Mouse (Mus musculus) lung, embryonic 15.5 days (tissue): Measurements from ENCODE around the gene Utp14b. TPM values are rescaled to one million over a fixed set of nuclear protein-coding genes. Genes with fewer than 3 reads are reported as not detected.

ENCODE experiments used
- ATAC-seq: fragments of 200-750 bp; cut with Nextera tagmentation; 2 replicates; pipeline ENCODE4 v1.8.0; 2017; ENCODE audit warnings: moderate number of reproducible peaks, borderline replicate concordance; ENCODE audit not compliant: low FRiP score, low TSS enrichment; ENCODE audit errors: extremely low read depth
- H3K27ac ChIP-seq: fragments of 300-500 bp; sonication (generic); 2 replicates; pipeline ENCODE4 v1.5.1; 2015; ENCODE audit warnings: moderate library complexity, mild to moderate bottlenecking, inconsistent platforms
- H3K27me3 ChIP-seq: fragments of 300-500 bp; sonication (generic); 2 replicates; pipeline ENCODE4 v1.6.1; 2015; ENCODE audit warnings: inconsistent platforms
- H3K36me3 ChIP-seq: fragments of 300-500 bp; sonication (generic); 2 replicates; pipeline ENCODE4 v1.6.1; 2015; ENCODE audit warnings: inconsistent platforms
- H3K4me1 ChIP-seq: fragments of 300-500 bp; sonication (generic); 2 replicates; pipeline ENCODE4 v1.6.1; 2015; ENCODE audit warnings: inconsistent platforms
- H3K4me2 ChIP-seq: fragments of 300-500 bp; sonication (generic); 2 replicates; pipeline ENCODE4 v1.6.1; 2015; ENCODE audit warnings: inconsistent platforms, mild to moderate bottlenecking, moderate library complexity
- H3K4me3 ChIP-seq: fragments of 300-500 bp; sonication (generic); 2 replicates; pipeline ENCODE4 v1.5.1; 2015; ENCODE audit warnings: mild to moderate bottlenecking, inconsistent platforms
- H3K9ac ChIP-seq: fragments of 300-500 bp; sonication (generic); 2 replicates; pipeline ENCODE4 v1.6.1; 2015; ENCODE audit warnings: inconsistent platforms
- H3K9me3 ChIP-seq: fragments of 300-500 bp; sonication (generic); 2 replicates; pipeline ENCODE4 v1.6.1; 2016; ENCODE audit warnings: inconsistent platforms
- WGBS: fragments of 180-500 bp; shearing (Covaris S2); methylation state at CpG from one replicate; pipeline ENCODE4 v1.1.7; 2015; 5-methylcytosine and 5-hydroxymethylcytosine counted together
- polyA plus RNA-seq: library from polyadenylated mRNA; unstranded; fragments of >200 nt; fragmentation: Nextera tagmentation; extraction: Ambion mirVana; gene quantifications from 2 replicates; pipeline ENCODE4 v1.2.1, GENCODE M21; 2015

Gene Utp14b
- polyA plus RNA-seq, 1 experiment from 2014 or later: 3.7 TPM

DNA sequence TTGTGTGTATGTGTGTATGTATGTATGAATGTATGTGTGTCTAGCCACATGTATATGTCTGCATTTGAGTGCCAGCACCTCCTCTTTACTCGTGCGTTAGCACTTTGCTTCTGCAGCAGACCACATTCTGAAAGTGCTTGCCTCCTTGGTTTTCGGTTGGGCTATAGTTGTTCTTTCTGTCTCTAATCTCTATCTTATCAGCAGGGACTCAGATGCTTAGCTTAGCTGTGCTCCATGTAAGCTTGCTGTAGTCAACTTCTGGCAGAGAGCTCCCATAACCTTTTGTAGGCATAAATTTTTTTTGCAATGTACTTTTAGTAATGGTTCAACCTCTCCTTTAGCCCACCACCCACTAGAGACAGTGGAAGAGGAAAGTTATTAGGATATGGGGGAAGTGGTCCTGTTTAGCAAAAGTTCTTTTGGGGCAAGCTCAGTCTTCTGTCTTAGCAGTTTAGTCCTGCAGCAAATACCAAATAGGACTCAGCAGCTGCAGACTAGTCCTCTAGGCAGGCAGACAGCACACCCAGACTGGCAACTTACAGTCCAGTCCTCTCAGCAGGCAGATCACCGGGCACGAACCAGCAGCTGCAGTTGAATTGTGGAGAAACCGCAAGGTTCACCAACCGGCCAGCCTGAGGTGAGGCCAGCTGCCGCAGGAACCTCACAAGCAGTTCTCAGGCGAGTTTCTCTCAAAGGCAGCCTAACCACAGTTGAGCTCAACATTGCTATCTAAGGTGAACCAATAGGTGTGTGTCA, 36.8 kb downstream of the Utp14b start:
- no peak overlapping the region for H3K4me3 ChIP-seq
- ATAC-seq: no peak
- H3K27ac ChIP-seq: no peak overlapping the region
- H3K27me3 ChIP-seq: no peaks in the 10 kb centered on the region
- H3K9ac ChIP-seq: no peak overlapping the region
- no peaks in the 10 kb centered on the region for H3K9me3 ChIP-seq
- no peak overlapping the region for H3K4me2 ChIP-seq
- peaks cover 41% of the 10 kb centered on the region for H3K36me3 ChIP-seq
- 85% methylated on average over 9 of the region's 9 CpGs for WGBS
- no peaks in the 10 kb centered on the region for H3K4me1 ChIP-seq

DNA sequence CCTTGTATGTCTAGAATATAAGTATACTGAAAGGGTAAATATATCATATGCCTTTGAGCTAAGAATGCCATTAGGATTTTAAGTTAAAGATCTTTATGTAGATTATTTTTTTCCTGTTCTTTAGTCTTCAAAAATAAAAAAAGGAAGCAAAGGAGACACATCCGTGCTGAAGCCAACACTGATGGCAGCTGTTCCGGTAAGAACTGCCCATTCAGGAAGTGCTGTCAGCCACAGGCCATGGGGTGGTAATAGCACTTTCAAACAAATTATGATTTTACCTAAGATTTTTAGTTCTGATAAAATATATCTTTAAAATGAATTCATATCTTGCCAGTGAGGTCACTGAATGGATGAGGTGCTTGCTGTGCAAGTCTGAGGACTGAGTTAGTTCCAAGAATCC, 38.5 kb downstream of the Utp14b start:
- Histone ChIP-seq H3K4me2 (no peak overlapping the region), H3K9me3 (no peaks in the 10 kb centered on the region), H3K27me3 (no peaks in the 10 kb centered on the region), H3K4me1 (no peaks in the 10 kb centered on the region), H3K4me3 (no peak overlapping the region), H3K27ac (no peak overlapping the region), H3K9ac (no peak overlapping the region), H3K36me3 (peaks cover 42% of the 10 kb centered on the region)
- no peak for ATAC-seq
- 66% methylated on average over 2 of the region's 2 CpGs for WGBS

DNA sequence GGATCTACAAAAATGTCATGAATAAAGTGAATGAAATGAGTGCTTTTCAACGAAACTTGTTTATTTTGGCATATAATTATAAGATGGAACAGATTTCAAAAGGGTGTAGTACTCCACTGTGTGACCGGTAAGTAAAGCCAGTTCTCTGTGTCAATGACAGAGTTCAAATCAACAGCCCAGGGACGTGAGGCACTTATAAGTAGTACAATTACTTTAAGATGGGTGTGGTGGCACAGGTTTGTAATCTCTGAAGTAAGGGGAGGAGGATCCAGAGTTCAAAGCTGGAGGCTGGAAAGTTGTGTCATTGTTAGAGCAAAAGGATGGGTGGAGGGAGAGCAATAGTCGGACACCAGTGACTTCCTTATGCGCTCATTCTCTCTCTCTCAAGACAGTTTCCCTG, 39.1 kb downstream of the Utp14b start:
- H3K27ac ChIP-seq: no peak overlapping the region
- no peaks in the 10 kb centered on the region for H3K27me3 ChIP-seq
- ATAC-seq: no peak
- no peak overlapping the region for H3K4me3 ChIP-seq
- H3K4me1 ChIP-seq: no peaks in the 10 kb centered on the region
- WGBS: 85% methylated on average over 5 of the region's 5 CpGs
- no peak overlapping the region for H3K4me2 ChIP-seq
- H3K36me3 ChIP-seq: peaks cover 46% of the 10 kb centered on the region
- H3K9ac ChIP-seq: no peak overlapping the region
- no peaks in the 10 kb centered on the region for H3K9me3 ChIP-seq

DNA sequence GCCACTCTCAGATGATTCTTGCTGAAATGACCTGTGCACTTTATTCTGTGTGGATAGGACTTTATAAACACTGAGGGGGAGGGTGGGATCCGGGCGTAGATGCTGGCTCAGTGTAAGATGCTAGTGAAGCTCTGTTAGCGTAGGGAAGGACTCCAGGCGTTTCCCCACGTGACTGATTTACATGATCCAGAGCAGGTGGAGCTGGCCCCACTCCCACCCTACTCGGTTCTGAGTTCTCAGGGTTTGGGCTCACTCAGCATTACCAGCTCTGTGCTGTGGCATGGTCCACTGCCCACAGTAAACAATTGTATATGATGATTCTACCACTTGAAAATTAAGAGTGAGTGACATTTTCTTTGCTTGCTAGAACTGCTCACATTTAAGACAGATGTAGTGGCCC, 40.3 kb downstream of the Utp14b start:
- no peak for ATAC-seq
- H3K27me3 ChIP-seq: no peaks in the 10 kb centered on the region
- no peak overlapping the region for H3K27ac ChIP-seq
- peaks cover 49% of the 10 kb centered on the region for H3K36me3 ChIP-seq
- no peak overlapping the region for H3K4me2 ChIP-seq
- WGBS: 71% methylated on average over 6 of the region's 6 CpGs
- no peak overlapping the region for H3K9ac ChIP-seq
- H3K4me1 ChIP-seq: no peaks in the 10 kb centered on the region
- no peaks in the 10 kb centered on the region for H3K9me3 ChIP-seq
- no peak overlapping the region for H3K4me3 ChIP-seq

DNA sequence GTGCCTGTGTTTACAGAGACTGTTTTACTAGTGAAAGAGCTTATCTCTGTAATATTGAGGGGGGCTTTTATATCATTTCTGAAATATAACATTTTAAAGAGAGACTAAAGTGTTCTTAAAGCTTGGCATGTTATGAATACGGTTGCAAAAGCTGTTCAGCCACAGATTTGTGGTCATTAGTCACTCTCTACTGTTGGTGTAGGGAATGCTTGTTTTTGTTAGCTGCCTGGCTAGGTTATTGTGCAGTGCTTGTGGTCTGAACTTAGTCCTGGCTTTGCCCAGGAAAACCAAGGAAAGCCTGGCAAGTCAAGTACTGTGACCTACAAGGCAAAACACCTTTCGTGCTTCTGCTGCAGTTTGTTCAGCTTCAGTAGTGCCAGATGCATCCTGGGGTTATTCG, 43.9 kb downstream of the Utp14b start:
- no peak overlapping the region for H3K4me3 ChIP-seq
- H3K9ac ChIP-seq: no peak overlapping the region
- no peak for ATAC-seq
- H3K4me2 ChIP-seq: no peak overlapping the region
- no peaks in the 10 kb centered on the region for H3K9me3 ChIP-seq
- no peaks in the 10 kb centered on the region for H3K4me1 ChIP-seq
- no peak overlapping the region for H3K27ac ChIP-seq
- no peaks in the 10 kb centered on the region for H3K27me3 ChIP-seq
- WGBS: 84% methylated on average over 3 of the region's 3 CpGs
- peaks cover 49% of the 10 kb centered on the region for H3K36me3 ChIP-seq

DNA sequence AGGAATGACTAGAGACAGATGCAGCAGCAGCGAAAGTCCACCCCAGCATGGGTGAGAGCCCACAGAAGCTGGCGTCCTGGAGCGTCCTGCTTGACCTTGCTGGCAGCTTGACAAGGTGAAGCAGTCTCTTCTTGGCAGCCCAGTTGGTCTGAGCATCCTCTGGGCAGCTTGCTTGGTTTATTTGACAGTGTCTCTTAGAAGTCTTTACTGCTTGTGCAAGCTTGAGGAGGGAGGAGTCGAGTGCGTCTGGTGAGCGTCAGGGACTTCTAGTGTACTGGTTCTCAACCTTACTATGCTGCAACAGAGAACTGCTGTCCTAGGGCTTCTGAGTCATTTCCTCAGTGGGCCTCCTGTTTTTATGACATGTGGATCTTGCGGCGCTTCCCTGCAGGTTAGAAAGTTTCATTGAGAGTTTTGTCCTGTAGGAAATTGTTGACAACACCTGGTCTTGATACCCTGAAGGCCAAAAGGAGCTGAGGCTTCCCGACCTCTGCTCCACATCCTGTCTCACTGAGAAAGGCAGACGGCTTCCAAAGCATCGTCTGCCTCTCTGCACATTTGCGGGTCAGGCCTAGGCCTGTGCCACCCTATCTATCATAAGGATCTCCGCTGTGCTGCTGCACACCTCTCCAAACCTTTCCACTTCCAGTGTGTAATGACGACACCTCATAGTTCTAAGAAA, 44.6 kb downstream of the Utp14b start:
- Histone ChIP-seq H3K9me3 (no peaks in the 10 kb centered on the region), H3K4me2 (no peak overlapping the region), H3K4me1 (no peaks in the 10 kb centered on the region), H3K4me3 (no peak overlapping the region), H3K27ac (no peak overlapping the region), H3K27me3 (no peaks in the 10 kb centered on the region), H3K9ac (no peak overlapping the region), H3K36me3 (peaks cover 43% of the 10 kb centered on the region)
- ATAC-seq: no peak
- WGBS: 73% methylated on average over 14 of the region's 14 CpGs

DNA sequence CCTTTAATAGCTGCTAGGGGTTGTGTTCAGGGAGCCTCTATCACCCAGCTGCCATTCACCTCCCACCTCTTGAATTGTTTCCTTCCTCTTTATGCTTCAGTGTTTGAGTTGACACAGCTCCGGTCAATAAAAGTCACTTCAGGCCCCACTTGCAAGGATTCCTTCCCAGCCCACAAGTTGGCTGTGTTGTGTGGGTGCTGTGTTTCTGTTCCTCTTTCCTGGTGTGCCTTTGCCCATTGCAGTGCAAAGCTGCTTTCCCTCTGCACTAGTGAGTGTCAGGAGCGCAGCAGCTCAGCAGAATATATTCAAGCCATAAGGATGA, 45.1 kb downstream of the Utp14b start:
- Histone ChIP-seq H3K4me2 (no peak overlapping the region), H3K9me3 (no peaks in the 10 kb centered on the region), H3K4me3 (no peak overlapping the region), H3K4me1 (no peaks in the 10 kb centered on the region), H3K27me3 (no peaks in the 10 kb centered on the region), H3K9ac (no peak overlapping the region), H3K27ac (no peak overlapping the region), H3K36me3 (peaks cover 43% of the 10 kb centered on the region)
- ATAC-seq: no peak
- WGBS: 75% methylated on average over 2 of the region's 2 CpGs

DNA sequence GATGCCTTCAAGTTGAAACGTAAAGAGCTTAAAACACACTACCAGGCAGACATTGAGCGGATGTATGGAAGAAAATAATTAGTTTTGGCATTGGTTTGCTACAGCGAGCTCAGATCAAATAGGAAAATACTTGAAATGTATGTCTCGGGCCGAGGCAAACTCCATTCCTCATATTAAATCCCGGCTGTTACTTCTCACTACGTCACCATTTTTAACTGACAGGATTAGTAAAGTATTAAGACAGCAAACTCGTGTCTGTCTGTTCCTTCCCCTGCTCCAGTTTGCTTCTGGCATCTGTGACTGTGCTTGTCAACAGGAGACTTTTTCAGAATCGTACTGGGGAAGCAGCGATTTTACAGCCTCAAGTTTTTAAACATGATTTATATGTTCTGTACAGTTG, 48.5 kb downstream of the Utp14b start:
- Histone ChIP-seq H3K4me1 (no peaks in the 10 kb centered on the region), H3K4me3 (no peak overlapping the region), H3K27me3 (no peaks in the 10 kb centered on the region), H3K36me3 (peaks cover 28% of the 10 kb centered on the region), H3K27ac (no peak overlapping the region), H3K4me2 (no peak overlapping the region), H3K9me3 (no peaks in the 10 kb centered on the region), H3K9ac (no peak overlapping the region)
- WGBS: 69% methylated on average over 10 of the region's 10 CpGs
- no peak; the same call in 1 of the 2 replicates for ATAC-seq

DNA sequence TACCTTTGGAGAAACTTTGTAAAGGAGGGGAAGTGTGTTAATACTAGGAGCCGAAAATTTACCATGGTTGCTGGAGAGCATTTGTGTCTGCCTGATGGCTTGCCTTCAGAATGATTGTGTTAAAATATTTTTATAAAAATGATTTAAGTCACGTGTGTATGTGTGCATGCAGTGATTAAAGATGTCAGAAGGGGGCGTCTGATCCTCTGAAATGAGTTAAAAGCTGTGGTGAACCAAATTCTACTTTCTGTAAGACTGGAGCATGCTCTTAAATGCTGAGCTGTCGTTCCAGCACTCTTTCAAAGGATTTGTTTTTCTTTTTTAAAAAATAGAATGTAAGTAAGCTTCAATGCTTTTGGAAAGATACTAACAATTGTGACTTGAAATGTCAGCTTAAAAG, 49.4 kb downstream of the Utp14b start:
- Histone ChIP-seq H3K4me3 (no peak overlapping the region), H3K4me1 (no peaks in the 10 kb centered on the region), H3K9ac (no peak overlapping the region), H3K9me3 (no peaks in the 10 kb centered on the region), H3K27me3 (no peaks in the 10 kb centered on the region), H3K36me3 (peaks cover 19% of the 10 kb centered on the region), H3K27ac (no peak overlapping the region), H3K4me2 (no peak overlapping the region)
- WGBS: 49% methylated on average over 4 of the region's 4 CpGs
- ATAC-seq: no peak

DNA sequence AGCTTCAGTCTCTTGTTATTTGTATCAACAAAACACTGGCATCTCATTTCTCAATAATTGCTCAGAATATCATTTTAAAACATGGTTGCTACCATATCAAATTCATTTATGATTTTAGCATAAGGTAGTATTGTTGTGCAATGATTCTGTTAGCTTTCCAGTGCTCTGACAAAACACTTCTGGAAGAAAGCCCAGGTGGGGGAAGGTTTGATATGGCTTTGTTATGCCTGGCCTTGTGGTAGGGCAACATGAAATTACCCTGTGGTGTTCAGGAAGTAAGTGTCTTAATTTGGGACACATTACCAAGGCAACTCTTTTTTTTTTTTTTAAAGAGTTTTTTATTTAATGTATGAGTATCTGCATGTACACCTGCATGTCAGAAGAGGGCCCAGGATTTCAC, 52.2 kb downstream of the Utp14b start:
- ATAC-seq: no peak
- H3K36me3 ChIP-seq: 0 out of 2 replicates have a peak, but pooled peaks cover 4% of the 10 kb centered on the region
- H3K4me3 ChIP-seq: no peak overlapping the region
- H3K9me3 ChIP-seq: no peaks in the 10 kb centered on the region
- no peak overlapping the region for H3K27ac ChIP-seq
- no peaks in the 10 kb centered on the region for H3K27me3 ChIP-seq
- no peaks in the 10 kb centered on the region for H3K4me1 ChIP-seq
- no peak overlapping the region for H3K9ac ChIP-seq
- no peak overlapping the region for H3K4me2 ChIP-seq

DNA sequence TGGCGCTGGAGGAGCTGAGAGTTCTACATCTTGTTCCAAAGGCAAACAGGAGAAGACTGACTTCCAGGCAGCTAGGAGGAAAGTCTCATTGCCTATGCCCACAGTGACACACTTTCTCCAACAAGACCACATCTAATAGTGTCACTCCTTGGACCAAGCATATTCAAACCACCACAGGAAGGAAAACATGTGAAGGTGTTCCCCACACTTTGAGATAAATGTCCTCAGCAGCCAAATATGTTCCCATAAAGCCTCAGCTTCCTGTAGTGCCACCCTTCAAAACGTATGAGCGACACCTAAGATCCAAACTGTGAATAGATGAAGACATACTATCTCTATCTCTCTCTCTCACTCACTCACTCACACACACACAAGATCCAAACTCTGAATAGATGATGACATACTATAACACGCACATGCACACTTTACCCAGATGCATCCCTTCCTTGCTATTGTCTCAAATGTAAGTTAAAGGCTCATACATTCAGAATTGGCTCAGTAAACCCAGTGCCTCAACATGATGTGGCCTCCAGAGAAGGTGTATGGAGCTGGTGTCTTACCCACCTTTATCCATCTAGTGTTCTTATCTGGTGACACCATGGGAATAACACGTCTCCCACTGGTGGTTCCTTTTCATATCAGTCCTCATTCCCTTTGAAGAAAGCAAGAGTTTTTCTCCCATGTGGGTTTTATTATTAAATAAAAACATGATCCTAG, 52.9 kb downstream of the Utp14b start:
- Histone ChIP-seq H3K27ac (no peak overlapping the region), H3K4me2 (no peak overlapping the region), H3K4me3 (no peak overlapping the region), H3K36me3 (0 out of 2 replicates have a peak, but pooled peaks cover 4% of the 10 kb centered on the region), H3K9me3 (no peaks in the 10 kb centered on the region), H3K4me1 (no peaks in the 10 kb centered on the region), H3K27me3 (no peaks in the 10 kb centered on the region), H3K9ac (no peak overlapping the region)
- 73% methylated on average over 5 of the region's 5 CpGs for WGBS
- ATAC-seq: no peak
